Mouse (Mus musculus): Measurements from ENCODE around the gene Trp53i13.

GRCm38 (mm10) chr11:77483510-77484255 is 32.1 kb downstream of the Trp53i13 start:
- no peak for TF ChIP-seq POLR2A (IDR thresholded peaks at IDR 0.05; ENCODE audit: low read depth, low read length)
- TF ChIP-seq CTCF (conservative IDR thresholded peaks at IDR 0.05; ENCODE audit: insufficient read depth, insufficient read length, low read depth, low read length) = no peak
